Mouse (Mus musculus) C2C12 (cell line): ENCODE results near the gene Mbtd1. TPM values are rescaled to one million over a fixed set of nuclear protein-coding genes. Genes with fewer than 3 reads are reported as not detected.

Source experiments
- H3K27me3 ChIP-seq: one replicate; pipeline ENCODE4 v1.6.1; 2011; ENCODE audit not compliant: control insufficient read depth, insufficient read depth, insufficient read length
- H3K36me3 ChIP-seq: one replicate; pipeline ENCODE4 v1.6.1; 2011; ENCODE audit not compliant: control insufficient read depth, insufficient read depth
- H3K4me3 ChIP-seq: one replicate; pipeline ENCODE4 v1.5.1; 2011; ENCODE audit warnings: mild to moderate bottlenecking, control low read depth; ENCODE audit not compliant: poor library complexity, insufficient read depth, severe bottlenecking
- H3K79me2 ChIP-seq: one replicate; pipeline ENCODE4 v1.6.1; 2011; ENCODE audit not compliant: control insufficient read depth, insufficient read depth
- H3K79me3 ChIP-seq: one replicate; pipeline ENCODE4 v1.6.1; 2011; ENCODE audit warnings: low read depth, control low read depth
- H3ac ChIP-seq: one replicate; pipeline ENCODE3; 2011; ENCODE audit warnings: low read depth; ENCODE audit not compliant: control insufficient read depth, insufficient read length
- CEBPB ChIP-seq: IDR thresholded peaks from one replicate; pipeline ENCODE4 v1.6.1; 2011; ENCODE audit warnings: low read depth, mild to moderate bottlenecking, control low read depth, moderate library complexity
- CTCF ChIP-seq: IDR thresholded peaks from one replicate; pipeline ENCODE4 v1.5.1; 2011; ENCODE audit not compliant: control insufficient read depth, insufficient read depth, insufficient read length
- FOSL1 ChIP-seq: IDR thresholded peaks from one replicate; pipeline ENCODE4 v1.8.0; 2011; ENCODE audit warnings: mild to moderate bottlenecking, low read length; ENCODE audit not compliant: poor library complexity, insufficient read depth, severe bottlenecking
- MAX ChIP-seq: IDR thresholded peaks from one replicate; pipeline ENCODE4 v1.6.1; 2011; ENCODE audit warnings: mild to moderate bottlenecking, control low read depth
- MYOD1 ChIP-seq: IDR thresholded peaks from one replicate; pipeline ENCODE4 v1.6.1; 2011; ENCODE audit warnings: low read depth; ENCODE audit not compliant: control insufficient read depth, insufficient read length
- MYOG ChIP-seq: IDR thresholded peaks from one replicate; pipeline ENCODE4 v1.6.1; 2011; ENCODE audit not compliant: control insufficient read depth, insufficient read length; ENCODE audit errors: extremely low read depth
- USF1 ChIP-seq: IDR thresholded peaks from one replicate; pipeline ENCODE4 v1.6.1; 2011; ENCODE audit warnings: low read depth, mild to moderate bottlenecking, control low read depth, moderate library complexity
- polyA plus RNA-seq: library from polyadenylated mRNA; unstranded; fragments of >200 nt; fragmentation: generic; extraction: Trizol; gene quantifications from one replicate; pipeline ENCODE4 v1.2.1, GENCODE M21; 2012; ENCODE audit warnings: missing spikeins

Gene Mbtd1
- polyA plus RNA-seq, 1 experiment = 3.6 TPM

GRCm38 (mm10) chr11:93954738-93955255 is 69.1 kb downstream of the Mbtd1 start:
- no peaks in the 10 kb centered on the region for H3K27me3 ChIP-seq
- peaks cover 42% of the 10 kb centered on the region for H3K79me2 ChIP-seq
- peak overlapping the region; percentile 72 for H3ac ChIP-seq
- peaks cover 71% of the 10 kb centered on the region for H3K36me3 ChIP-seq
- TF ChIP-seq CEBPB (no peak), CTCF (no peak), USF1 (no peak), MAX (no peak), MYOD1 (no peak), MYOG (no peak), FOSL1 (no peak)
- peak overlapping the region; percentile 89 for H3K4me3 ChIP-seq
- H3K79me3 ChIP-seq = peaks cover 25% of the 10 kb centered on the region

GRCm38 (mm10) chr11:93955256-93956150 is 69.9 kb downstream of the Mbtd1 start:
- Histone ChIP-seq H3K4me3 (peak overlapping the region; percentile 89), H3K27me3 (no peaks in the 10 kb centered on the region), H3ac (peak overlapping the region; percentile 72), H3K79me2 (peaks cover 44% of the 10 kb centered on the region), H3K36me3 (peaks cover 68% of the 10 kb centered on the region), H3K79me3 (peaks cover 25% of the 10 kb centered on the region)
- TF ChIP-seq USF1 (peak; percentile 46), MAX (peak; percentile 35), MYOD1 (no peak), MYOG (no peak)

- H3K36me3 ChIP-seq = peaks cover 68% of the 10 kb centered on the region
- H3ac ChIP-seq = peak within 1 kb of the TSS; percentile 72
- peaks cover 31% of the 10 kb centered on the region for H3K79me3 ChIP-seq
- no peaks in the 10 kb centered on the region for H3K27me3 ChIP-seq
- H3K4me3 ChIP-seq = peak within 1 kb of the TSS; percentile 89
- peaks cover 49% of the 10 kb centered on the region for H3K79me2 ChIP-seq
- TF ChIP-seq FOSL1 (no peak), USF1 (no peak), CTCF (no peak), MAX (no peak), CEBPB (no peak), MYOG (no peak), MYOD1 (no peak)
Observed at GRCm38 (mm10) chr11:93956159-93956558, 70.5 kb downstream of the Mbtd1 start, which contains the start of gene Nme2. TSS of gene Nme2 (minus strand) at chr11:93956259.

DNA sequence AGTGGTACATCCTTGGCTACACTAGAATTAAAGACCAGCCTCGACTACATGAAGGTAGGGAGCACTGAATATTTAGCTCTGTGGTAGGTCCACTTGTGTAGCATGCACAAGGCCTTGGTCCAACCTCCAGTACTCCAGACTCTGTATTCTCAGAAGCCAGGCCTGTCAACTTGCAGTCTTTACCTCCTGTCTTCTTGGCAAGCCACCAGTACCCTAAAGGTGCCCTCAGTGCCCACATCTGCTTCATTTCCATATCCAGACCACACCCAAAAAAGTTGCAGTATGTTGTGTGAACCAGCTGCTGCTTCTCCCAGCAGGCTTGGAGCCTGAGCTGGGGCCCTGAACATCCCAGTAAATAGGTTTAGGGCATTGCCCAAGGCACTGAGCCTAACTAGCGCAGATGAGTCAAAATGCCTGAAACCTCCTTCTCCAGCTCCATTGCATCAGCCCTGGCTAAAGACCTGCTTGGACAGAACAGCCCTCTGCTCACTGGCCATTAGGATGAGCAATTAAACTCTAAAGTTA is 71.4 kb downstream of the Mbtd1 start:
- H3K27me3 ChIP-seq = no peaks in the 10 kb centered on the region
- peaks cover 31% of the 10 kb centered on the region for H3K79me3 ChIP-seq
- TF ChIP-seq MYOG (no peak), CTCF (no peak), MAX (no peak), CEBPB (no peak), MYOD1 (no peak), FOSL1 (no peak), USF1 (no peak)
- H3ac ChIP-seq = no peak overlapping the region
- no peak overlapping the region for H3K4me3 ChIP-seq
- H3K79me2 ChIP-seq = peaks cover 50% of the 10 kb centered on the region
- H3K36me3 ChIP-seq = peaks cover 69% of the 10 kb centered on the region

DNA sequence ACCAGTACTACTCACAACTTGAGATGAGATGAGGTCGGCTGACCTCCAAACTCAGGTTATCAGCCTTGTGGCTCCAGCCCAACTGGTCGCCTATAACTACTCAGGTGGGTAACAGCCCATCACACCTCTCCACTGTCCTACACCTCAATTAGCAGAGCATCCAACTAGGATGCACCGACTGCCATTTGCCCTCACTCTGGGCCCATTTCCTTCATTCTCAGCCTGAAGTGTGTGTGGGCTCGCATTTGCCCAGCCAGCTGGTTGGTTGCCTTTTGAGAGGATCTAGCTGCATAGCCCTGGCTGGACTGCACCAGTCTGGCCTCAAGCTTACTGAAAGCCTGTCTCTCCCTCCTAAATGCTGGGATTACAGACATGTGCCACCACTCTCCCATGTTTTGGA is 72.1 kb downstream of the Mbtd1 start:
- no peaks in the 10 kb centered on the region for H3K27me3 ChIP-seq
- H3K4me3 ChIP-seq = no peak overlapping the region
- H3K79me2 ChIP-seq = peaks cover 50% of the 10 kb centered on the region
- H3K36me3 ChIP-seq = peaks cover 70% of the 10 kb centered on the region
- no peak overlapping the region for H3ac ChIP-seq
- TF ChIP-seq CTCF = no peak
- H3K79me3 ChIP-seq = peaks cover 30% of the 10 kb centered on the region

DNA sequence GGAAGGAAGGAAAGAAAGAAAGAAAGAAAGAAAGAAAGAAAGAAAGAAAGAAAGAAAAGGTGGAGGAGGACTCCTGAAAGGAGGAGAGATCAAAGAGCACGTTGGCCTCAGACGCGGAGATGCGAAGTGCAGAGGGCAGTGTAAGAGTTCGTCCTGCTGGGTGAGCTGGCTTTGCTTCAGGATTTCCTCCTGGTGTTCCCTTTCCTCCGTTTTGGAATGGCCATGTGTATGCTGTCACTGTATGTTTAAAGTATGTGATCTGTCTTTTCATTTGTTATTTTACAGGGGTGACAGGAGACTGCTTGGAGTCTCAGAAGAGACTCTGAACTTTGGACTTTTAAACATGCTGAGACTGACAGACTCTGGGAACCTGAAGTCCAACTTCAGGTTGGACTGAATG is 75.8 kb downstream of the Mbtd1 start:
- Histone ChIP-seq H3ac (no peak overlapping the region), H3K79me2 (peaks cover 59% of the 10 kb centered on the region), H3K4me3 (no peak overlapping the region), H3K27me3 (no peaks in the 10 kb centered on the region), H3K79me3 (peaks cover 35% of the 10 kb centered on the region), H3K36me3 (peaks cover 91% of the 10 kb centered on the region)
- no peak for TF ChIP-seq MYOG
- no peak for TF ChIP-seq USF1
- TF ChIP-seq CEBPB = no peak
- no peak for TF ChIP-seq MAX
- TF ChIP-seq MYOD1 = no peak
- TF ChIP-seq FOSL1 = no peak
- TF ChIP-seq CTCF = no peak
